Mouse (Mus musculus): ENCODE data around the gene Cd27.

DNA sequence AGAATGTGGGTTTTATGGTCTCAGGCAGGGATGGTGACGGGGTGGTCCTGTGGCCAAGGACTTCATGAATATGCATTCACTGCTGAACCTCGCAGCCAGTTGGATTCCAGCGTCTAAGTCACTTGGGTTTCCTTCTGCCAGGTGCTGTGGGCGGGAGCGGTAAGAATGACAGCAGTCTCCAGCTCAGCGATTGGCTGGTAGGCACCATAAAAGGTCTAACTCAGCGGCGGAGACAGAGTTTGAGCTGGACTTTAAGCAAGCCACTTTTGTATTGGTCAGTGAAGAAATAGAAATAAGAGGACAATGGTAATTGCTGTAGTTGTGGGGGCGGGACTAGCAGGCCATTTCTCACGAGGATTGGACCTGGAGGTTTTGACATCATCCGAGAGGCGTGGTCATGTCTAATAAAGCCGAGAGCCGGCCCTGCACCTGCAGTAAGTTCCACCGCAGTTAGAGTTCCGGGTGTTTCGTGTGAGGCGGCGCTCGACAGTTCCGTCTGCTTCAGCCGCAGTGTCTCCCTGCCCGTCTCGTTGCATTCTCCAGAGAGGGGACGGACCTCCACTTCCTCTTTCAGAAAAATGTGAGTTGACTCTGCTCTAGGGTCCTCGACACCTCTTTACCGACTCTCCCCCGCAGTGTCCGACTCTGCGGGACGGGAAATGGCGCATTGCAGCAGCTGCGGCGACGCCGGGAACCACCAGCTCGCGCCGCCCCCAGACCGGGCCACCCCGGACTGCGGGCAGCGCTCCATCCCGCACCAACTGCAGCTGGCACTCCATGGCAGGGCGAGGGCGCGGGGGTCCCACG is 21.5 kb downstream of the Cd27 start, which contains the start of gene Vamp1:
- TF ChIP-seq GATA1 (IDR thresholded peaks at IDR 0.05; ENCODE audit: low read length), result no peak
- no peak for TF ChIP-seq TAL1 (IDR thresholded peaks at IDR 0.05; ENCODE audit: low read length)

Measured in erythroblast, embryonic 14.5 days (primary cell).